Mouse (Mus musculus): Measurements from ENCODE around the gene Cic. TPM values are rescaled to one million over a fixed set of nuclear protein-coding genes. Genes with fewer than 3 reads are reported as not detected.

The Cic gene
- total RNA-seq, 4 experiments from 2014 or later: 118 to 195 (median 151) TPM

Small RNA genes lying within 50 kb of the gene (microRNA-seq; reads per million reads assigned to microRNA genes)
- gene Mir7048: 0 reads per million in 2 experiments

Other genes starting within 250 kb of the Cic start
- 10 to 100 TPM; 13.8 to 43.0 (median 24.7) TPM for gene Grik5, start 195.4 kb upstream of the Cic start, total RNA-seq (2022)
- 10 to 100 TPM; 20.2 to 25.0 (median 22.1) TPM for gene Zfp574, start 195.1 kb upstream of the Cic start, total RNA-seq (2022)
- 1 to 10 TPM in 3 of 4 experiments, under 1 TPM in 1; 0.90 to 3.5 (median 1.7) TPM for gene Pou2f2, start 88.0 kb upstream of the Cic start, total RNA-seq (2022)
- gene Dedd2, start 47.1 kb upstream of the Cic start, total RNA-seq (2022): 10 to 100 TPM; 15.6 to 22.2 (median 19.1) TPM
- 10 to 100 TPM; 11.7 to 16.1 (median 14.2) TPM for gene Zfp526, start 46.3 kb upstream of the Cic start, total RNA-seq (2022)
- 100 to 1,000 TPM in 3 of 4 experiments, 10 to 100 TPM in 1; 99.2 to 107 (median 104) TPM for gene Gsk3a, start 29.9 kb upstream of the Cic start, total RNA-seq (2022)
- 10 to 100 TPM; 23.6 to 29.4 (median 27.2) TPM for gene Erf, start 16.9 kb upstream of the Cic start, total RNA-seq (2022)
- 10 to 100 TPM; 34.0 to 48.5 (median 42.5) TPM for gene Pafah1b3, start 30.3 kb downstream of the Cic start, total RNA-seq (2022)
- not detected for gene Prr19, start 33.7 kb downstream of the Cic start, total RNA-seq (2022)
- gene Tmem145, start 38.4 kb downstream of the Cic start, total RNA-seq (2022): 1 to 10 TPM; 1.8 to 4.8 (median 4.5) TPM
- gene Megf8, start 49.5 kb downstream of the Cic start, total RNA-seq (2022): 10 to 100 TPM; 62.4 to 82.4 (median 71.7) TPM
- gene Cnfn, start 102.0 kb downstream of the Cic start, total RNA-seq (2022): not detected
- 100 to 1,000 TPM; 157 to 290 (median 256) TPM for gene Lipe, start 131.0 kb downstream of the Cic start, total RNA-seq (2022)
- not detected for gene Cxcl17, start 145.2 kb downstream of the Cic start, total RNA-seq (2022)
- 10 to 100 TPM in 3 of 4 experiments, 1 to 10 TPM in 1; 8.5 to 24.4 (median 17.2) TPM for gene Ceacam1, start 209.9 kb downstream of the Cic start, total RNA-seq (2022)

Measured in adrenal gland, adult 8-10 months (tissue).